Mouse (Mus musculus): ENCODE results near the gene Cxcr4. TPM values are rescaled to one million over a fixed set of nuclear protein-coding genes. Genes with fewer than 3 reads are reported as not detected.
A peak's percentile ranks its signal among the peaks of the same experiment; 100 is the strongest.

Cxcr4 gene
- total and polyA plus RNA-seq, 3 experiments: 80.3 to 169 (median 102) TPM

DNA sequence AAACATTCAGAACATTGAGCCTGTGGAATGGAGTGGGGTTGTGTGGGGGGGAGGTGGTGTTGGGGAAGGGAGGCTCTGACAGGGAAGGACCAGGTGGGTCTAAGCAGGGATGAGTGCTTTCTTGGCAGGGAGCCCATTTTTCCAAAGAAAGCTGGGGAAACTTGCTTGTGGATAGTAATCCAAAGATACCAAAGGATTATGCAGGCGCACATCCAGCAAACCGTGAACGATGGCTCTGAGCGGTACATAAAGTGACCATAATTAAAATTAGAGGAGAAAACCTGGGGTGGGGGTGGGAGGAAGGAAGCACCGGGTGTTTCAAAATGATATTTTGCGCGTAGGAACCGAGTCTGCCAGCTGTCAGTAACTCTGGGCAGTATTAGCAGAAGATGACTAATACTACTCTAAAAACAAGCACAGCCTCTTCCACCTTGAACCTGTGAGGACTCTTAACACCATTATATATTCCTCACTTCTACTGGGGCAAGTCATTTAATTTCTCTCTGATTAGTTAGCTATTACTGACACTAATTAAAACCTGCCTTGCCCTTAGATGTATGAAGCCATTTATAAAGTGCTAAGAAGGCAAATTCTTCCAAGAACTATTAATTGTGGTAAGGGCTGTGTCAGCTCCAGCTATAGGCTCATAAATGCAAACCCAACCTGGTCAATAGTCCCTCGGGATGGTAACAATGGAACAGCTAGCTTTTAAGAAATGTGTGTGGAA is 30.9 kb upstream of the Cxcr4 start:
- H3K36me3 ChIP-seq (replicated peaks in 1 of 2; ENCODE audit: control insufficient read depth in 1 of 2, insufficient read depth in 1 of 2, low read length in 1 of 2): no peaks in the 10 kb centered on the region
- peak; percentile 76 for TF ChIP-seq IRF4 (IDR thresholded peaks at IDR 0.05; ENCODE audit: low read depth, low read length)
- TF ChIP-seq MAZ (IDR thresholded peaks at IDR 0.05; ENCODE audit: low read depth, low read length): 0 out of 2 replicates have a peak, but pooled peaks have one; percentile 8
- TF ChIP-seq ELF1 (IDR thresholded peaks at IDR 0.05; ENCODE audit: low read depth, low read length): 0 out of 2 replicates have a peak, but pooled peaks have one; percentile 19
- TF ChIP-seq SIN3A (IDR thresholded peaks at IDR 0.05; ENCODE audit: low read length): peak; percentile 32; the same call in 1 of the 2 replicates
- TF ChIP-seq RCOR1 (conservative IDR thresholded peaks at IDR 0.05; ENCODE audit: low read depth, low read length): no peak
- peak; percentile 81 for TF ChIP-seq MEF2A (IDR thresholded peaks at IDR 0.05; ENCODE audit: borderline replicate concordance, low read depth, low read length)
- TF ChIP-seq ETS1 (conservative IDR thresholded peaks at IDR 0.05; ENCODE audit: low read depth, low read length): peak; percentile 86
- TF ChIP-seq EP300 (IDR thresholded peaks at IDR 0.05; ENCODE audit: low read length): peak; percentile 85
- no peak for TF ChIP-seq SMC3 (IDR thresholded peaks at IDR 0.05; ENCODE audit: low read depth, low read length)
- peak; percentile 51; the same call in 1 of the 2 replicates for TF ChIP-seq JUND (conservative IDR thresholded peaks at IDR 0.05; ENCODE audit: low read depth, low read length)
- no peak for TF ChIP-seq ZMIZ1 (IDR thresholded peaks at IDR 0.05; ENCODE audit: low read depth, low read length)
- TF ChIP-seq JUN (IDR thresholded peaks at IDR 0.05; ENCODE audit: insufficient read depth, low read depth, low read length): peak; percentile 59; the same call in 1 of the 2 replicates
- peak; percentile 87 for TF ChIP-seq TCF12 (IDR thresholded peaks at IDR 0.05; ENCODE audit: low read depth, low read length)
- TF ChIP-seq ZKSCAN1 (IDR thresholded peaks at IDR 0.05; ENCODE audit: borderline replicate concordance, low read depth, low read length): no peak
- TF ChIP-seq CHD2 (IDR thresholded peaks at IDR 0.05; ENCODE audit: low read length): peak; percentile 33; the same call in 1 of the 2 replicates
- no peak overlapping the region for H3K4me3 ChIP-seq (replicated peaks in 1 of 3; ENCODE audit: low read depth in 2 of 3, low read length in 2 of 3, poor library complexity in 1 of 3)
- DNase-seq (ENCODE audit: extremely low read depth): peak; percentile 69
- H3K9ac ChIP-seq (ENCODE audit: insufficient read depth, low read depth): peak overlapping the region; percentile 4; the same call in 1 of the 2 replicates
- peaks cover 23 to 33% of the 10 kb centered on the region in 2 experiments for H3K4me1 ChIP-seq (ENCODE audit: control insufficient read depth in 1 of 2, insufficient read depth in 2 of 2)
- peak overlapping the region; percentile 53 for H3K4me2 ChIP-seq (ENCODE audit: insufficient read depth, low read depth, poor library complexity, severe bottlenecking)
- no peak overlapping the region for H3K27ac ChIP-seq (ENCODE audit: insufficient read depth, low read depth)
- H3K27me3 ChIP-seq (replicated peaks): no peaks in the 10 kb centered on the region
- H3K79me2 ChIP-seq (replicated peaks; ENCODE audit: control insufficient read depth, extremely low read depth, insufficient read depth, poor library complexity, severe bottlenecking): no peaks in the 10 kb centered on the region
- peaks cover 3% of the 10 kb centered on the region for H3K9me3 ChIP-seq (replicated peaks; ENCODE audit: low read length)
- in situ Hi-C loops (cut with MboI; ENCODE audit: low pct_ligation_motif_present, low pct_unique_long_range_greater_than_20kb, low sequenced_read_pairs) (no loop called here), dilution Hi-C loops (cut with MboI; ENCODE audit: extremely low pct_ligation_motif_present, extremely low pct_unique_long_range_greater_than_20kb, low sequenced_read_pairs) (no loop called here)

DNA sequence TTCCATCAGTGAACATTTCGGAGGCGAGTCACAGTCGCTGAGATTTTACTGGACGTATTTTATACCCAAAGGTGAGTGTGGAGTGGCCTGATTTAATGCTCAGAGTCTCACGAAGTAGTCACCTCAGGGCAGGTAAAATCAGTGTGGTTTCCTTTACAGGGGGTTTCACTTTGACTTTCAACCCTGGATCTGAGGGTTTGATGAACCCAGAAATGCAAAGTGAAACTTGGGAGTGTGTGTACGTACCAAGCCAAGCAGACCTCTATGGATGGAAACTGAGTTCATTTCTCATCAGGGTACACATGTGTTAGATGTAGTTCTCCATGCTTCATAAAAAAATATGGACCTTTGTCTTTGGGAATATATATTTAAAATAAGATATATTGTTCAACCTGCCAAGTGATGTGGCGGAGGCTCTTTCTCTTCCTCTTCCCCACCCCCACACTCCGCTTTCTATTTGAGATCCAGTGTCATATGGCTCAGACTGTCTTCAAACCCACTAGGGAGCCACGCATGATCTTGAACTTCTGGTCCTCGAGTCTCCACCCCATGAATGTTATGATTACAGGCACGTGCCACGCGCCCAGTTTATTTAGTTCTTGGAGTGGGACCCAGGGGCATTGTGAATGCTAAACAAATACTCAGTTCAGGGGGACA is 25.7 kb upstream of the Cxcr4 start:
- Histone ChIP-seq H3K4me2 (ENCODE audit: insufficient read depth, low read depth, poor library complexity, severe bottlenecking) (peak overlapping the region; percentile 40; the same call in 1 of the 2 replicates), H3K9ac (ENCODE audit: insufficient read depth, low read depth) (no peak overlapping the region), H3K27me3 (replicated peaks) (no peaks in the 10 kb centered on the region), H3K27ac (ENCODE audit: insufficient read depth, low read depth) (no peak overlapping the region), H3K4me1 (ENCODE audit: control insufficient read depth in 1 of 2, insufficient read depth in 2 of 2) (peaks cover 44 to 61% of the 10 kb centered on the region in 2 experiments), H3K9me3 (replicated peaks; ENCODE audit: low read length) (no peaks in the 10 kb centered on the region), H3K36me3 (replicated peaks in 1 of 2; ENCODE audit: control insufficient read depth in 1 of 2, insufficient read depth in 1 of 2, low read length in 1 of 2) (no peaks in the 10 kb centered on the region), H3K79me2 (replicated peaks; ENCODE audit: control insufficient read depth, extremely low read depth, insufficient read depth, poor library complexity, severe bottlenecking) (no peaks in the 10 kb centered on the region), H3K4me3 (replicated peaks in 1 of 3; ENCODE audit: low read depth in 2 of 3, low read length in 2 of 3, poor library complexity in 1 of 3) (no peak overlapping the region)
- dilution Hi-C loops (cut with MboI; ENCODE audit: extremely low pct_ligation_motif_present, extremely low pct_unique_long_range_greater_than_20kb, low sequenced_read_pairs) (no loop called here), in situ Hi-C loops (cut with MboI; ENCODE audit: low pct_ligation_motif_present, low pct_unique_long_range_greater_than_20kb, low sequenced_read_pairs) (no loop called here)
- no peak for DNase-seq (ENCODE audit: extremely low read depth)
- no peak for TF ChIP-seq ZKSCAN1 (IDR thresholded peaks at IDR 0.05; ENCODE audit: borderline replicate concordance, low read depth, low read length)
- TF ChIP-seq JUN (IDR thresholded peaks at IDR 0.05; ENCODE audit: insufficient read depth, low read depth, low read length): peak; percentile 18; the same call in 1 of the 2 replicates
- TF ChIP-seq CHD2 (IDR thresholded peaks at IDR 0.05; ENCODE audit: low read length): no peak
- no peak for TF ChIP-seq JUND (conservative IDR thresholded peaks at IDR 0.05; ENCODE audit: low read depth, low read length)
- no peak for TF ChIP-seq TCF12 (IDR thresholded peaks at IDR 0.05; ENCODE audit: low read depth, low read length)
- TF ChIP-seq SIN3A (IDR thresholded peaks at IDR 0.05; ENCODE audit: low read length): no peak
- no peak for TF ChIP-seq PAX5 (IDR thresholded peaks at IDR 0.05; ENCODE audit: low read length)
- TF ChIP-seq USF1 (IDR thresholded peaks at IDR 0.05; ENCODE audit: low read depth, low read length): no peak
- no peak for TF ChIP-seq MAFK (IDR thresholded peaks at IDR 0.05; ENCODE audit: insufficient replicate concordance, low read length)
- no peak for TF ChIP-seq USF2 (conservative IDR thresholded peaks at IDR 0.05; ENCODE audit: low read depth, low read length)
- no peak for TF ChIP-seq ZNF384 (IDR thresholded peaks at IDR 0.05; ENCODE audit: low read depth, low read length)
- TF ChIP-seq POLR2A (IDR thresholded peaks at IDR 0.05; ENCODE audit: low read depth, low read length): no peak
- TF ChIP-seq RAD21 (IDR thresholded peaks at IDR 0.05; ENCODE audit: low read depth, low read length): no peak
- no peak for TF ChIP-seq MYC (IDR thresholded peaks at IDR 0.05; ENCODE audit: low read depth, low read length)
- no peak for TF ChIP-seq UBTF (IDR thresholded peaks at IDR 0.05; ENCODE audit: low read depth, low read length)
- TF ChIP-seq MEF2A (IDR thresholded peaks at IDR 0.05; ENCODE audit: borderline replicate concordance, low read depth, low read length): 0 out of 2 replicates have a peak, but pooled peaks have one; percentile 5
- no peak for TF ChIP-seq NRF1 (IDR thresholded peaks at IDR 0.05; ENCODE audit: low read depth, low read length)
- peak; percentile 59; the same call in 1 of the 2 replicates for TF ChIP-seq EP300 (IDR thresholded peaks at IDR 0.05; ENCODE audit: low read length)
- no peak for TF ChIP-seq ZC3H11A (IDR thresholded peaks at IDR 0.05; ENCODE audit: low read depth, low read length)
- TF ChIP-seq BHLHE40 (IDR thresholded peaks at IDR 0.05; ENCODE audit: low read depth, low read length): no peak
- TF ChIP-seq ZMIZ1 (IDR thresholded peaks at IDR 0.05; ENCODE audit: low read depth, low read length): no peak
- TF ChIP-seq CHD1 (IDR thresholded peaks at IDR 0.05; ENCODE audit: low read depth, low read length): no peak
